Mouse (Mus musculus): ENCODE results near the gene Tmem242.

GRCm38 (mm10) chr17:5429090-5429771 is 10.8 kb downstream of the Tmem242 start:
- peak; percentile 100 for TF ChIP-seq CTCF (IDR thresholded peaks at IDR 0.05; ENCODE audit: borderline replicate concordance, extremely low read depth, insufficient read depth, insufficient read length)
- no peak for TF ChIP-seq POLR2A (IDR thresholded peaks at IDR 0.05; ENCODE audit: borderline replicate concordance, extremely low read depth, insufficient read depth, insufficient read length, poor library complexity, severe bottlenecking)
